Mouse (Mus musculus): ENCODE measurements around the gene Zfp974. TPM values are rescaled to one million over a fixed set of nuclear protein-coding genes. Genes with fewer than 3 reads are reported as not detected.
A peak's percentile ranks its signal among the peaks of the same experiment; 100 is the strongest.

Zfp974 gene
- polyA plus RNA-seq, 1 experiment: 2.5 TPM

GRCm38 (mm10) chr7:27859301-27860251 lies 69.7 kb downstream of the Zfp974 start:
- Histone ChIP-seq H3ac (ENCODE audit: control insufficient read depth, insufficient read length) (peak overlapping the region; percentile 61), H3K27me3 (ENCODE audit: control insufficient read depth, insufficient read depth, insufficient read length) (no peaks in the 10 kb centered on the region), H3K4me2 (ENCODE audit: low read depth) (peak overlapping the region; percentile 97), H3K36me3 (ENCODE audit: control insufficient read depth, insufficient read depth) (no peaks in the 10 kb centered on the region), H3K4me3 (peak overlapping the region; percentile 66), H3K79me2 (ENCODE audit: control insufficient read depth, insufficient read depth) (no peaks in the 10 kb centered on the region)
- no peak for TF ChIP-seq USF1 (IDR thresholded peaks at IDR 0.05; ENCODE audit: low read depth)
- no peak for TF ChIP-seq E2F4 (IDR thresholded peaks at IDR 0.05; ENCODE audit: insufficient read depth)
- TF ChIP-seq MAX (IDR thresholded peaks at IDR 0.05; ENCODE audit: low read depth): no peak
- no peak for TF ChIP-seq SRF (IDR thresholded peaks at IDR 0.05; ENCODE audit: control insufficient read depth, insufficient read length, low read depth)
- no peak for TF ChIP-seq POLR2A (IDR thresholded peaks at IDR 0.05; ENCODE audit: insufficient read length, low read depth)
- no peak for TF ChIP-seq TCF12 (IDR thresholded peaks at IDR 0.05; ENCODE audit: insufficient read depth, poor library complexity, severe bottlenecking)
- TF ChIP-seq MYOG (IDR thresholded peaks at IDR 0.05; ENCODE audit: control insufficient read depth in 1 of 3, insufficient read depth in 1 of 3, insufficient read length in 2 of 3, low read depth in 2 of 3): no peak
- TF ChIP-seq MYOD1 (IDR thresholded peaks at IDR 0.05; ENCODE audit: control insufficient read depth in 1 of 3, insufficient read length in 2 of 3, low read depth in 2 of 3): no peak
- TF ChIP-seq POLR2AphosphoS2 (IDR thresholded peaks at IDR 0.05; ENCODE audit: insufficient read length, low read depth): no peak
- TF ChIP-seq CEBPB (IDR thresholded peaks at IDR 0.05; ENCODE audit: insufficient read depth, poor library complexity, severe bottlenecking): no peak
- no peak for TF ChIP-seq TCF3 (IDR thresholded peaks at IDR 0.05; ENCODE audit: insufficient read length, low read depth)
- no peak for TF ChIP-seq REST (IDR thresholded peaks at IDR 0.05; ENCODE audit: insufficient read depth, insufficient read length)

Other genes starting within 250 kb of the Zfp974 start
- gene Zfp607b, start 240.1 kb downstream of the Zfp974 start, polyA plus RNA-seq (2012; fragmentation: generic; extraction: Trizol): 1.7 TPM
- 2.0 TPM for gene Zfp60, start 198.1 kb downstream of the Zfp974 start, polyA plus RNA-seq (2012; fragmentation: generic; extraction: Trizol)
- 0.80 TPM for gene Zfp626, start 122.3 kb downstream of the Zfp974 start, polyA plus RNA-seq (2012; fragmentation: generic; extraction: Trizol)
- 1.2 TPM for gene Zfp59, start 90.9 kb downstream of the Zfp974 start, polyA plus RNA-seq (2012; fragmentation: generic; extraction: Trizol)
- gene Zfp607a, start 71.9 kb downstream of the Zfp974 start, polyA plus RNA-seq (2012; fragmentation: generic; extraction: Trizol): 0.65 TPM
- gene Zfp780b, start 49.7 kb upstream of the Zfp974 start, polyA plus RNA-seq (2012; fragmentation: generic; extraction: Trizol): 1.2 TPM
- gene Zfp850, start 84.7 kb upstream of the Zfp974 start, polyA plus RNA-seq (2012; fragmentation: generic; extraction: Trizol): 0.20 TPM
- 268 TPM for gene Psmc4, start 120.6 kb upstream of the Zfp974 start, polyA plus RNA-seq (2012; fragmentation: generic; extraction: Trizol)
- not detected for gene Fcgbp, start 141.8 kb upstream of the Zfp974 start, polyA plus RNA-seq (2012; fragmentation: generic; extraction: Trizol)
- 0.11 TPM for gene 9530053A07Rik, start 200.0 kb upstream of the Zfp974 start, polyA plus RNA-seq (2012; fragmentation: generic; extraction: Trizol)
- 155 TPM for gene Fbl, start 240.2 kb upstream of the Zfp974 start, polyA plus RNA-seq (2012; fragmentation: generic; extraction: Trizol)